Mouse (Mus musculus) brain, embryonic 14.5 days (tissue): ENCODE measurements around the gene Zfp618.

Source experiments
- CTCF ChIP-seq: fragments of 200-500 bp; IDR thresholded peaks from 2 replicates; pipeline ENCODE4 v1.5.1; 2012; ENCODE audit warnings: inconsistent platforms, mild to moderate bottlenecking, moderate library complexity, borderline replicate concordance; ENCODE audit not compliant: insufficient read depth, insufficient read length; ENCODE audit errors: extremely low read depth
- POLR2A ChIP-seq: fragments of 200-500 bp; IDR thresholded peaks from 2 replicates; pipeline ENCODE4 v1.6.1; 2012; ENCODE audit warnings: mild to moderate bottlenecking, inconsistent platforms, borderline replicate concordance; ENCODE audit not compliant: poor library complexity, insufficient read depth, insufficient read length, severe bottlenecking; ENCODE audit errors: extremely low read depth

- TF ChIP-seq POLR2A (no peak), CTCF (no peak)
These were observed 72.2 kb downstream of the Zfp618 start for GRCm38 (mm10) chr4:63037555-63037954.
